Mouse (Mus musculus): ENCODE data around the gene 1700025G04Rik.

The 1700025G04Rik gene

DNA sequence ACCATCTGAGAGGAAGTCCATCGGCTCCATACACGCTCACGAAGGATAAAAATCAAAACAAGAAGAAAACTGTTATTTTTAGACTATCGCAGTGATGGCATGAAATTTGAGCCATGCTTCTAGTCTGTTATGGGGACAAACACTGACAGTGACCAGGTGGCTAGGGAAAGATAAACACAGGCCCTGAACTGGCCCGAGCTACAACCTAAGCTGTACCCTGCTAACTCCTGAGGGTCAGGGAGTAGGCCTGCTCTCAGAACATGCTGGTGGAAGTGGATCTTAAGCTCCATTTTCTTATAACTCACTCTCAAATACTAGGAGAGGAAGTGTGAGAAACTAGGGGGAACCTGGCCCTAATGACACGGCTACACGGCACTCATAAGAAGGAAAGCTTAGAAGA, 126.7 kb downstream of the 1700025G04Rik start:
- DNase-seq (ENCODE audit: inconsistent ontology term) = no peak

DNA sequence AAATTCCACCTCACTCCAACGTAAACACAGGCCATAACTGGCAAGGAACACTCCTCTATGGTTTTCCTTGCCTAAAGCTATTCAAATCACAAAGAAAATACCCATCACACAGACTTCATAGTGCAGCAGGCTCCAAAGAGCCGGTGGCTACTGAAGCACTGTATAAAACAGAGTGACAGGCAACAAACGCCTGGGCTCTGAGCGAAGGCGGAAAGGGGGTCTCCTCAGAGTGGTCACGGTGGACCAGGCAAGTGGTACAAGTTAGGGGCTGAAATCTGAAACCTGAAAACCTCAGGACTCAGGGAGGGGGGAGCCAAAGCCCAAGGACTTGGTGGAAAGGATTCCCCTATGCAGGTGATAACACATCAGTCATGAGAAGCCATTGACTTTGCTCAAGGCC, 127.8 kb downstream of the 1700025G04Rik start:
- DNase-seq (ENCODE audit: inconsistent ontology term) = no peak

DNA sequence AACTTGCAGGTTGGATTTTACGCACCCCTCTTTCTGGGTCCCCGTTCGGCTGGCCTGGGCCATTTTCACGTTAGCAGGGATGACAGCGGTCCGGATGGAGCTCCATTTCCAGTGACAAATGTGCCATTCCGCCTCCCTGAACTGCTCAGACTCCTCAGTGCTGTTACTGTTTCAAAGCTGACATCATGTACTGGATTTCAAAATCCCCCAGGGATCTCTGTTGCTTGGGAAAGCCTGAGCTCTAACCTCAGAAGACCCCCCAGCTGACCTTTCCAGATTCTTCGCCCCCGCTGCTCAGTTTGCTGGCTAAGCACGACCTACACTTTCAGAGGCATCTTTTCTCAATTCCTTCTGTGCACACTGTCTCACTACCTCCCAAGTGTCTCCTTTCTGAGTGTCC, 128.7 kb downstream of the 1700025G04Rik start:
- DNase-seq (ENCODE audit: inconsistent ontology term) = no peak

- DNase-seq (ENCODE audit: inconsistent ontology term) = no peak
Measured at GRCm38 (mm10) chr1:151959010-151959409, 130.9 kb downstream of the 1700025G04Rik start.

- no peak for DNase-seq (ENCODE audit: inconsistent ontology term)
Measured at GRCm38 (mm10) chr1:151958442-151958841, 131.5 kb downstream of the 1700025G04Rik start.

DNA sequence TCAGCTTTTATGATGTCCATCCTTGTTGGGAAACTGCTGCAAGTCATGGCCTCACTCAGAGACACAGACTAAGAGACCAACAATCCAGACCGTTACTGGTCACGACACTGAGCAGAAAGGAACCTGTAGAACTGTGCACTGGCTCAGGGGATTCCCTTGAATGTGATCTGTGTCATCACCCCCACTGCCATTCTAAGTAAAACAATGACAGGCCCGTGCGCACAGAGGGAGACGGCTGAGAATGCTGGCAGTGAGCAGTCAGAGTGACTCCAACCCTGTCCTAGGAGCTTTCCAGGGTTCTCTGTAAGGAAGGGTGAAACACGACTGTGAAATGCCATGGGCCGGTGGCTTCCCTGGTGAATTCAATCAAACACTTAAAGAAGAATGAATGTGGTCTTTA, 132.3 kb downstream of the 1700025G04Rik start:
- peak; percentile 60 for DNase-seq (ENCODE audit: inconsistent ontology term)

GRCm38 (mm10) chr1:151955866-151956265, 134.1 kb downstream of the 1700025G04Rik start:
- no peak for DNase-seq (ENCODE audit: inconsistent ontology term)

DNA sequence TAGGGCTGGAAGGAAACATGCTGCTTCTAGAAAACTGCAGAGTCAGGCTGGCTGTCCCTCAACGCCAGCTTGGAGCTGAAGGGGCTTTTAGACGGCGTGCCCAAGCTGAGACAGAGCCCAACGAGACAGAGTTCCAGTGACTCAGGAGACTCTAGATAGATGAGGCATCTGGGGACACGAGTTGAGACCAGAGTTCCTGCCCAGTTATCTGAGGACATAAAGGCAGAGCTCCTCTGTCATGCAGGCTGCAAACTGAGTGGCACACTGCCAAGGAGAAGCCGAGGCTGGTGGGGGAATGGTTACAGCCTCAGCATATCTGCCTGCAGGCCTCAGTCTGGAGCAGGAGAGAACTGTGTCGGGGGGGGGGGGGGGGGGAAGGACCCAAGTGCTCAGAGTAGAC, 136.4 kb downstream of the 1700025G04Rik start:
- DNase-seq (ENCODE audit: inconsistent ontology term) = peak; percentile 82

- no peak for DNase-seq (ENCODE audit: inconsistent ontology term)
Measured at GRCm38 (mm10) chr1:151948065-151948464, 141.9 kb downstream of the 1700025G04Rik start.

DNA sequence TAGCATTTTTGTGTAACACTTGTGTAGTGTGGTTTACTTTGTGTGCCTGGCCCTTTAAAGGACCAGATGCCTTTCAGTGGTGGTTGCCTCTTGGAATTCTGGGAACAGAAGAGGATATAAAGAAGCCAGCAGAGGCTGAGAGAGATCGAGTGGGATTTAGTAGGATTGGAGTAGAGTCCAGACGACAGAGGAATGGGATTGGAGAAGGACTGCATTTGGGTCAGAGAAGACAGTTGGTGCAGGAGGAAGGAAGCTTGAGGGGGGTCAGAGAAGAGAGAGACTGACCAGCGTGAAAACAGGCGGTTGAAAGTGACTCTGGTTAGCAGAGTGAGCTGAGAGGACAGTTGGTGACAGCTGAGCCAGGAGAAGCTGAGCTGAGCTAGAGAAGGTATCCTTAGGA, 142.4 kb downstream of the 1700025G04Rik start:
- DNase-seq (ENCODE audit: inconsistent ontology term) = no peak

GRCm38 (mm10) chr1:151944457-151945223, 145.3 kb downstream of the 1700025G04Rik start:
- DNase-seq (ENCODE audit: inconsistent ontology term) = peak; percentile 53

GRCm38 (mm10) chr1:151943681-151944237, 146.2 kb downstream of the 1700025G04Rik start:
- DNase-seq (ENCODE audit: inconsistent ontology term) = no peak

DNA sequence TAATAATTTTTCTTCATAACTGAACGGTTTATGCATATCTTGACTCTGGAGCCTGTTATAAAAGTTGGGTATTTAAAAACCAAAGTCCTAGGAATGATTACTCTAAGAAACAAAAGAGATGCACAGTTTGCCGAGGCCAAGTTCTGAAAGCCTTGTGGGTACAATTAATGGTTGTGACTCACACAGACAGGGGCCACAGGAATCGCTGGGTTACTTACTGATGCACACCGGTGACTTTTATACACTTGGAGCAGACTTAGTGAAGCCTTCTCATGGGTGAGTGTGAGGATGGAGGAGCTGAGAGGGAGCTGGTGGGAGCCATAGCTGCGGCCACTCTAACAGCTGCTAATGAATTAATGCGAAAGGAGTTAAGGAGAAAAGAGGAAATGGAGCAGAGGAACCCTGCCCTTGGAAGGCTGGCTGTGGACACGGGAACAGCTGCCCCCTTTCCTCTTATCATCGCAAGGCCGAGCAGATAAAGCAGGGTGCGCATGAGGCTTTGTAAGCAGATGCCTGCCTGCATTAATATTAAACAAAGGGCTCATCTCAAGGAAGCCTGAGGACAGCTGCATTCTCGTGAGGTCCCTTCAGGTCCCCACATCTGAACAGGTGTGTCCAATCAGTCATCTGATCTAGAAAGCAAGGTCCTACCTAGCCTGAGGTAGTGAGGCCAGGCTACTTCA, 146.8 kb downstream of the 1700025G04Rik start:
- peak; percentile 55 for DNase-seq (ENCODE audit: inconsistent ontology term)

GRCm38 (mm10) chr1:151939987-151940386, 149.9 kb downstream of the 1700025G04Rik start:
- no peak for DNase-seq (ENCODE audit: inconsistent ontology term)

DNA sequence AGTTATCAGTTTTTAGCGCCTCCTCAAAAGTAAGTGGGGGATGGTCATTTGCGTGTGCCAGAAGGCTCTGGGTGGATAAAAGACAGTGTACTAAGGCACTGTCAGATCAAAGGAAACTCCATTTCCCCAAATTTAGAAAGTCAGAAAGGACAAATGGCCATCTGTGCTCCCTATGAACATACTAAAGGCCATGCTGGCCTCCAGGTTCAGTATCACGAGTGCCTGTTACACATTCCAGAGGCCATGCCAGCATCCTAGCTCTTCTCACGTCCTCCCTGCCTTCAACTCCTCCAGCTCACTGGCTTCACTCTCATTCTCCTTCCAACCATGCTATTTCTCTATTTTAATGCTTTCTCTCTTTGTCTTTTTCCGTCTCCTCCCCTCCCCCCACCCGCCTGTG, 150.4 kb downstream of the 1700025G04Rik start:
- DNase-seq (ENCODE audit: inconsistent ontology term) = no peak

GRCm38 (mm10) chr1:151933605-151934004, 156.3 kb downstream of the 1700025G04Rik start:
- DNase-seq (ENCODE audit: inconsistent ontology term) = no peak

- no peak for DNase-seq (ENCODE audit: inconsistent ontology term)
Measured at GRCm38 (mm10) chr1:151926826-151927225, 163.1 kb downstream of the 1700025G04Rik start.

GRCm38 (mm10) chr1:151926141-151926540, 163.8 kb downstream of the 1700025G04Rik start:
- no peak for DNase-seq (ENCODE audit: inconsistent ontology term)

- no peak for DNase-seq (ENCODE audit: inconsistent ontology term)
Measured at GRCm38 (mm10) chr1:151925738-151926137, 164.2 kb downstream of the 1700025G04Rik start.

DNA sequence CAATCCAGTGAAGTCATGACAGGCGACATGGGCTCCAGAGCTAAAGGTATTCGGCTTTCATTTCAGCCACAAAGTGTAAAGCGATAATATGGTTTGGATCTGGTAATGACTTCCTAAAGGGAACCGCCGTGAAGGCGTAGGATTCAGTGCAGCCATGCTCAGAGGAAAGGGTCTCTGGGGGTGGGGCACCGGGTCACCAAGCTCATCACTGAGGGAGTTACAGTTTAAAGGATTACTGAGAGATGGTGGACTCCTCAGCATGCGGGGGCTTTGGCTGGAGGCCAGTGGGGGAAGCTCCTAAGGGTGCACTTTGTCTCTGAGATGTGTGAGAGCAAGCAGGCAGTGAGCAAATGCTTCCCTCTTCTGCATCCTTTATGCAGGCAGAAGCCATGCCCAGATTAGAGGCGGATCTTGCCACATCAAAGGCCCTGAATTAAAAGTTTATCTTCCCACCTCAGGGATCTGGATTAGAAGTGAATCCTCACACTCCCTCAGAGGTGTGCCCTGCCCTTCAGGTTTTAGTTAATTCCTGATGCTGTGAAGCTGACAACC, 171.0 kb downstream of the 1700025G04Rik start:
- no peak for DNase-seq (ENCODE audit: inconsistent ontology term)

GRCm38 (mm10) chr1:151917736-151918135, 172.2 kb downstream of the 1700025G04Rik start:
- DNase-seq (ENCODE audit: inconsistent ontology term) = no peak

- no peak for DNase-seq (ENCODE audit: inconsistent ontology term)
Measured at GRCm38 (mm10) chr1:151914494-151914893, 175.4 kb downstream of the 1700025G04Rik start.

- peak; percentile 73 for DNase-seq (ENCODE audit: inconsistent ontology term)
Measured at GRCm38 (mm10) chr1:151907014-151907413, 182.9 kb downstream of the 1700025G04Rik start.

Measured in Muller cell, postnatal 12 days (primary cell).